Mouse (Mus musculus): Measurements from ENCODE around the gene Mpzl2.

DNA sequence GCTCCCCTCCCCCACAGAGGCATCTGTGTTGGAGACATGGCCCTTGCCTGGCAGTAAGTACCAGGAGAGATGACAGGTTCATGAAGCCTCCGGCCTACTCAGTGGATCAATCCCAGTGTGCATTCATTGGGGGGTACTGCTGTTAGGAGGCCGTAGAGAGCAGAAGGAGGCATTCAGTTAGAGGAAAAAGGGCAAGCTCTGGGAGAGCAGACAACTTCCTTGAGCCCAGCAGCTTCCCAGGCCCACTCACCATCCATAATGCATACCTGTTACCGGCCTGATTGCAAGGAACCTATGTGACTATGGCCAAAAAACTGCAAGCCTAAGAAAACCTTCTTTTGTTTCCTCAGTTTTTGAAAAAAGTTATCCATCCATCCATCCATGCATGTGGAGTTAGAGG is 5.1 kb upstream of the Mpzl2 start:
- TF ChIP-seq CTCF (IDR thresholded peaks at IDR 0.05; ENCODE audit: low read depth) (no peak), EP300 (optimal IDR thresholded peaks at IDR 0.05) (no peak)
